Mouse (Mus musculus) MEL-GATA-1-ER (cell line): Measurements from ENCODE around the gene Gm4981.
"Not testable (repeated sequence)": the region's sequence is repeated elsewhere in the genome, so short reads cannot be mapped to it uniquely, and the experiment has no call there.

ENCODE experiments used
- DNase-seq: peaks from one replicate; pipeline ENCODE4 v3.0.0-alpha.2; 2012; ENCODE audit warnings: low read depth; ENCODE audit errors: extremely low read depth

Gene Gm4981

GRCm38 (mm10) chr10:58236613-58237012 lies at the start of gene Gm4981:
Gene Gm4981 (minus strand): TSS chr10:58236701.
- DNase-seq: no peak

- no peak for DNase-seq
Observed at GRCm38 (mm10) chr10:58282238-58282637, 45.7 kb upstream of the Gm4981 start.

GRCm38 (mm10) chr10:58258466-58258865 lies 22.0 kb upstream of the Gm4981 start:
- no peak for DNase-seq

GRCm38 (mm10) chr10:58255954-58256353 lies 19.5 kb upstream of the Gm4981 start:
- peak; percentile 15 for DNase-seq

- DNase-seq: peak; percentile 90
Observed at GRCm38 (mm10) chr10:58255213-58255892, 18.9 kb upstream of the Gm4981 start, which contains the start of gene Gcc2. Gene Gcc2 (plus strand): TSS chr10:58255497.

- DNase-seq: peak; percentile 3
Observed at GRCm38 (mm10) chr10:58254635-58255175, 18.2 kb upstream of the Gm4981 start.

GRCm38 (mm10) chr10:58249535-58249934 lies 13.0 kb upstream of the Gm4981 start:
- peak; percentile 4 for DNase-seq

GRCm38 (mm10) chr10:58238984-58239740 lies 2.7 kb upstream of the Gm4981 start:
- DNase-seq: not testable (repeated sequence)

- not testable (repeated sequence) for DNase-seq
Observed at GRCm38 (mm10) chr10:58234985-58235384, 1.5 kb downstream of the Gm4981 start.

- DNase-seq: not testable (repeated sequence)
Observed at GRCm38 (mm10) chr10:58233740-58234121, 2.8 kb downstream of the Gm4981 start.

- not testable (repeated sequence) for DNase-seq
Observed at GRCm38 (mm10) chr10:58233054-58233739, 3.3 kb downstream of the Gm4981 start.

GRCm38 (mm10) chr10:58232641-58232969 lies 3.9 kb downstream of the Gm4981 start, which contains the start of gene Duxf3:
Gene Duxf3 (minus strand): TSS chr10:58232675.
- DNase-seq: not testable (repeated sequence)

- not testable (repeated sequence) for DNase-seq
Observed at GRCm38 (mm10) chr10:58231779-58232640, 4.5 kb downstream of the Gm4981 start.

- DNase-seq: not testable (repeated sequence)
Observed at GRCm38 (mm10) chr10:58231088-58231487, 5.4 kb downstream of the Gm4981 start.

- not testable (repeated sequence) for DNase-seq
Observed at GRCm38 (mm10) chr10:58230021-58230420, 6.5 kb downstream of the Gm4981 start.

- DNase-seq: not testable (repeated sequence)
Observed at GRCm38 (mm10) chr10:58227798-58228197, 8.7 kb downstream of the Gm4981 start.

GRCm38 (mm10) chr10:58226357-58226756 lies 10.1 kb downstream of the Gm4981 start:
- DNase-seq: not testable (repeated sequence)

- not testable (repeated sequence) for DNase-seq
Observed at GRCm38 (mm10) chr10:58224827-58225785, 11.4 kb downstream of the Gm4981 start, which contains the start of gene AW822073. Gene AW822073 (minus strand): TSS chr10:58224930.
